Mouse (Mus musculus): Measurements from ENCODE around the gene Gabbr1.
A peak's percentile ranks its signal among the peaks of the same experiment; 100 is the strongest.

The Gabbr1 gene

GRCm38 (mm10) chr17:37078193-37078592 is 32.4 kb downstream of the Gabbr1 start:
- no peak for DNase-seq

DNA sequence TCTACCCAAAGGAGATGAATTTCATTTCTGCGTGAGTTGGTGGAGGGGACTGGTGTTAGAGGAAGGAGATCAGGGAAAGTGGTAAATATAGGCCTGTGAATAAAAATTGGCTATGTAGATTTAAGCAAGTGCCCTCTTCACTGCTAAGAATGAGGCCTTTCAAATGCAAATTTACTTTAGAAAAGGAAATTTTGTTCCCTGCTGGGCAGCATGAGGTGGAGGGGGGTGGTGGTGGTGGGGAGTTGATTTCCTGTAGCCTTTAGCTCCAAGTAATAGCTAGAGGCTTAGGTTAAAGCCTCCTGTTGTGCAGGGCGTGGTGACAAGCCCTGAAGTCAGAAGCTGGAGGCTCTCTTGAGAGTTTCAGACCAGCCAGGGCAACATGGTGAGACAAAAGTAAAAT is 33.2 kb downstream of the Gabbr1 start:
- peak in 1 of 2 experiments; percentile 1 for DNase-seq

DNA sequence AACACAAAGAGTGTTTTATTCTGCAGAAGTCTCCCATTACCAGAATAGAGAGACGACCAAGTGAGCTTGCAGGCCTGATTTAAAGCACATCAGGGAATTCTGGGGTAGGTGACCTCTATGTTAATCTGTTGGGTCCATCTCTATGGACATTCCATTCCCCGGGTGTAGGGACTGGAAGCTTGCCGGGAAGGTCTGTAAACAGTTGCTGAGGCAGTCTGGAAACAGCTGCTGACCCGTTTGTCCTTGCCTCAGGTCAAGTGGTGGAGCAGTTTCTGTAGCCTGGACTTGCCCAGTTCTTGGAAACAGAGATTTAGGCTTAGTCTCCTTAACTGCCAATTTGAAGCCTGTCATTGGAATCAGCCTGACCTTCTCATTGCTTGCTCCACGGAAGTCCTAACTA is 34.4 kb downstream of the Gabbr1 start:
- DNase-seq: peak in 1 of 2 experiments; percentile 1

DNA sequence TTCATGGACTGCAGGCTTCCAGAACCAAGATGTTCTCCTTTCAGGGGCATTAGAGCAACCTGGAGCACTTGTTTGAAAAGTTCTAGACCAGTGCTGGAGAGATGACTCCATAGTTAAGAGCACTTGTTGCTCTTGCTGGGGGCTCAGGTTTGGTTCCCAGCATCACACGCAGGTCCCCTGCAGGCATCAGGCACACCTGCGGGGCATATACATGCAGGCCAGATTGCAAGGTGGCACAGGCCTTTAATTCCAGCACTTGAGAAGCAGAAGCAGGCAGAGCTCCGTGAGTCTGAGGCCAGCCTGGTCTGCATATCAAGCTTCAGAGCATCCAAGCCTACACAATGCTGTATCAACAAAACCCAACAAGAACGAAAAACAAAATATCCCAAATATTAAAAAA is 35.9 kb downstream of the Gabbr1 start:
- peak in 1 of 2 experiments; percentile 4 for DNase-seq

GRCm38 (mm10) chr17:37083327-37083726 is 37.6 kb downstream of the Gabbr1 start:
- peak; percentile 45 to 56 for DNase-seq

GRCm38 (mm10) chr17:37084632-37085031 is 38.9 kb downstream of the Gabbr1 start:
- no peak for DNase-seq

- no peak for DNase-seq
Measured at GRCm38 (mm10) chr17:37085545-37085944, 39.8 kb downstream of the Gabbr1 start.

GRCm38 (mm10) chr17:37088399-37088798 is 42.6 kb downstream of the Gabbr1 start, which contains the start of gene Olfr90:
Gene Olfr90 (minus strand): TSS chr17:37088499.
- no peak for DNase-seq

- no peak for DNase-seq
Measured at GRCm38 (mm10) chr17:37092198-37092597, 46.4 kb downstream of the Gabbr1 start.

- DNase-seq: no peak
Measured at GRCm38 (mm10) chr17:37093289-37093688, 47.5 kb downstream of the Gabbr1 start.

DNA sequence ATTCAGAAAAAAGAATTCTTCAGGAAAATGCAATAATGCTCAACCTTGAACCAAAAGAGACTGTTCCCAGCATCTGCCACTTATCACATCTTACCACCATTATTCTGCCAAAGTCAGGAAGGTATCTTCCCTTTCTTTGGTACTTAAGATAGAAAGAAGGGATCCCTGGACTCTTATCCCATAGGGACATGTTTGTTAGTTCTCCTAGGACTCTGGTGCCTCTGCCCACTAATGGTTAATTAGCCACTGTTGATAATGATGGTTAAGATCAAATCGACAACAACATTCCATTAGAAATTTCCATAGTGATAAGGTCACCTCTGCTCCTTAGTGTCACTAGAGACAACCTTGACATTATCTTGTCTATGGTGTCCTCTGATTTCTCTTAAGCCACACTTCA is 52.4 kb downstream of the Gabbr1 start, which contains the start of gene Olfr91:
Gene Olfr91, minus strand, starts transcription at position 101 of the 400 bp plus-strand sequence.
- no peak for DNase-seq

- no peak for DNase-seq
Measured at GRCm38 (mm10) chr17:37119988-37120387, 74.2 kb downstream of the Gabbr1 start, which contains the start of gene Olfr92. Gene Olfr92 (minus strand): TSS chr17:37120088.

All from cerebellum, adult 18-20 months (tissue).